Mouse (Mus musculus) forebrain, embryonic 10.5 days (tissue): ENCODE results near the gene Ctsg. TPM values are rescaled to one million over a fixed set of nuclear protein-coding genes. Genes with fewer than 3 reads are reported as not detected.
"Not testable (repeated sequence)": the region's sequence is repeated elsewhere in the genome, so short reads cannot be mapped to it uniquely, and the experiment has no call there.

Source experiments
- DNase-seq: peaks from one replicate; pipeline ENCODE4 v3.0.0-alpha.2; 2017; ENCODE audit warnings: low spot score; ENCODE audit errors: extremely low spot score
- H3K27ac ChIP-seq: fragments of 300-500 bp; sonication (generic); 2 replicates; pipeline ENCODE4 v1.5.1; 2016; ENCODE audit warnings: mild to moderate bottlenecking
- H3K27me3 ChIP-seq: fragments of 300-500 bp; sonication (generic); 2 replicates; pipeline ENCODE4 v1.6.1; 2016; ENCODE audit warnings: mild to moderate bottlenecking; ENCODE audit not compliant: poor library complexity, severe bottlenecking
- H3K36me3 ChIP-seq: fragments of 300-500 bp; sonication (generic); replicated peaks from 2 replicates; pipeline ENCODE4 v1.6.1; 2016; ENCODE audit warnings: mild to moderate bottlenecking, moderate library complexity
- H3K4me1 ChIP-seq: fragments of 300-500 bp; sonication (generic); 2 replicates; pipeline ENCODE4 v1.6.1; 2016
- H3K4me3 ChIP-seq: fragments of 300-500 bp; sonication (generic); 2 replicates; pipeline ENCODE4 v1.5.1; 2016; ENCODE audit warnings: mild to moderate bottlenecking, moderate library complexity
- H3K9me3 ChIP-seq: fragments of 300-500 bp; sonication (generic); 2 replicates; pipeline ENCODE4 v1.6.1; 2016; ENCODE audit warnings: mild to moderate bottlenecking, moderate library complexity
- WGBS: fragments of 180-500 bp; shearing (Covaris S2); methylation state at CpG from one replicate; pipeline ENCODE4 v1.1.7; 2016; 5-methylcytosine and 5-hydroxymethylcytosine counted together
- polyA plus RNA-seq: library from polyadenylated mRNA; unstranded; fragments of >200 nt; fragmentation: Nextera tagmentation; extraction: Ambion mirVana; gene quantifications from 2 replicates; pipeline ENCODE4 v1.2.1, GENCODE M21; 2016

The Ctsg gene
- 0.29 TPM in 1 of 2 replicates, not detected in the other for polyA plus RNA-seq

- no peak for DNase-seq
- Histone ChIP-seq H3K4me3 (no peak within 1 kb of the TSS), H3K9me3 (no peaks in the 10 kb centered on the region), H3K27me3 (no peaks in the 10 kb centered on the region), H3K27ac (no peak within 1 kb of the TSS), H3K4me1 (no peaks in the 10 kb centered on the region), H3K36me3 (no peaks in the 10 kb centered on the region)
- 89% methylated on average over 10 of the region's 10 CpGs for WGBS
Observed at GRCm38 (mm10) chr14:56102386-56102785, at the start of gene Ctsg. Ctsg (minus strand) TSS chr14:56102574.

- H3K27me3 ChIP-seq, DNase-seq, H3K4me1 ChIP-seq, H3K9me3 ChIP-seq, H3K36me3 ChIP-seq, H3K4me3 ChIP-seq, H3K27ac ChIP-seq: not testable (repeated sequence)
- 81% methylated on average over 1 of the region's 1 CpGs for WGBS
Observed at GRCm38 (mm10) chr14:56133675-56134074, 31.3 kb upstream of the Ctsg start.

- WGBS = 78% methylated on average over 2 of the region's 2 CpGs
- not testable (repeated sequence) for H3K27ac ChIP-seq, H3K4me3 ChIP-seq, H3K36me3 ChIP-seq, H3K9me3 ChIP-seq, H3K27me3 ChIP-seq, DNase-seq, H3K4me1 ChIP-seq
Observed at GRCm38 (mm10) chr14:56132508-56132907, 30.1 kb upstream of the Ctsg start, which contains the start of gene Gzmd. Gzmd (minus strand) TSS chr14:56132608.

- 47% methylated on average over 3 of the region's 3 CpGs for WGBS
- no peaks in the 10 kb centered on the region for H3K4me1 ChIP-seq
- no peak for DNase-seq
- no peaks in the 10 kb centered on the region for H3K9me3 ChIP-seq
- no peak overlapping the region for H3K27ac ChIP-seq
- no peak overlapping the region for H3K4me3 ChIP-seq
- no peaks in the 10 kb centered on the region for H3K27me3 ChIP-seq
- no peaks in the 10 kb centered on the region for H3K36me3 ChIP-seq
Observed at GRCm38 (mm10) chr14:56128341-56128740, 26.0 kb upstream of the Ctsg start.

GRCm38 (mm10) chr14:56123516-56123915, 21.1 kb upstream of the Ctsg start:
- Histone ChIP-seq H3K27ac (no peak overlapping the region), H3K4me3 (no peak overlapping the region), H3K9me3 (no peaks in the 10 kb centered on the region), H3K36me3 (no peaks in the 10 kb centered on the region), H3K27me3 (no peaks in the 10 kb centered on the region), H3K4me1 (no peaks in the 10 kb centered on the region)
- 86% methylated on average over 3 of the region's 3 CpGs for WGBS
- DNase-seq = no peak

GRCm38 (mm10) chr14:56120525-56120924, 18.2 kb upstream of the Ctsg start, which contains the start of gene Gzme:
Gzme (minus strand) TSS chr14:56120625.
- Histone ChIP-seq H3K9me3 (no peaks in the 10 kb centered on the region), H3K4me3 (no peak within 1 kb of the TSS), H3K4me1 (peaks cover 6% of the 10 kb centered on the region), H3K27me3 (no peaks in the 10 kb centered on the region), H3K36me3 (no peaks in the 10 kb centered on the region), H3K27ac (no peak within 1 kb of the TSS)
- DNase-seq = no peak

- WGBS = 91% methylated on average over 33 of the region's 33 CpGs
- not testable (repeated sequence) for H3K4me3 ChIP-seq, H3K27me3 ChIP-seq
Observed at GRCm38 (mm10) chr14:56115531-56116310, 13.3 kb upstream of the Ctsg start.

GRCm38 (mm10) chr14:56105447-56106180, 3.2 kb upstream of the Ctsg start:
- Histone ChIP-seq H3K36me3 (no peaks in the 10 kb centered on the region), H3K9me3 (no peaks in the 10 kb centered on the region), H3K27ac (no peak overlapping the region), H3K4me1 (no peaks in the 10 kb centered on the region), H3K4me3 (no peak overlapping the region), H3K27me3 (no peaks in the 10 kb centered on the region)
- WGBS = 85% methylated on average over 13 of the region's 13 CpGs
- DNase-seq = no peak

More at GRCm38 (mm10) chr14:56115531-56116310, 13.3 kb upstream of the Ctsg start:
- not testable (repeated sequence) for DNase-seq, H3K27ac ChIP-seq, H3K36me3 ChIP-seq, H3K4me1 ChIP-seq, H3K9me3 ChIP-seq

GRCm38 (mm10) chr14:56105016-56105415, 2.6 kb upstream of the Ctsg start:
- Histone ChIP-seq H3K27ac (no peak overlapping the region), H3K36me3 (no peaks in the 10 kb centered on the region), H3K9me3 (no peaks in the 10 kb centered on the region), H3K27me3 (no peaks in the 10 kb centered on the region), H3K4me1 (no peaks in the 10 kb centered on the region), H3K4me3 (no peak overlapping the region)
- 94% methylated on average over 5 of the region's 5 CpGs for WGBS
- DNase-seq = no peak

- DNase-seq = no peak
- no peak overlapping the region for H3K4me3 ChIP-seq
- H3K36me3 ChIP-seq = no peaks in the 10 kb centered on the region
- H3K27me3 ChIP-seq = no peaks in the 10 kb centered on the region
- 78% methylated on average over 3 of the region's 3 CpGs for WGBS
- H3K27ac ChIP-seq = no peak overlapping the region
- H3K4me1 ChIP-seq = no peaks in the 10 kb centered on the region
- H3K9me3 ChIP-seq = no peaks in the 10 kb centered on the region
Observed at GRCm38 (mm10) chr14:56103452-56103851, 1.1 kb upstream of the Ctsg start.

- WGBS = 79% methylated on average over 4 of the region's 4 CpGs
- Histone ChIP-seq H3K36me3 (no peaks in the 10 kb centered on the region), H3K27ac (no peak overlapping the region), H3K27me3 (no peaks in the 10 kb centered on the region), H3K9me3 (no peaks in the 10 kb centered on the region), H3K4me3 (no peak overlapping the region), H3K4me1 (no peaks in the 10 kb centered on the region)
- no peak for DNase-seq
Observed at GRCm38 (mm10) chr14:56098940-56099339, 3.4 kb downstream of the Ctsg start.

GRCm38 (mm10) chr14:56097597-56097996, 4.8 kb downstream of the Ctsg start:
- H3K4me1 ChIP-seq = no peaks in the 10 kb centered on the region
- H3K9me3 ChIP-seq = no peaks in the 10 kb centered on the region
- no peak for DNase-seq
- no peak overlapping the region for H3K27ac ChIP-seq
- no peaks in the 10 kb centered on the region for H3K27me3 ChIP-seq
- WGBS = 86% methylated on average over 1 of the region's 1 CpGs
- no peak overlapping the region for H3K4me3 ChIP-seq
- H3K36me3 ChIP-seq = no peaks in the 10 kb centered on the region

- Histone ChIP-seq H3K4me3 (no peak overlapping the region), H3K9me3 (no peaks in the 10 kb centered on the region), H3K4me1 (no peaks in the 10 kb centered on the region), H3K27ac (no peak overlapping the region), H3K27me3 (no peaks in the 10 kb centered on the region), H3K36me3 (no peaks in the 10 kb centered on the region)
- WGBS = 77% methylated on average over 2 of the region's 2 CpGs
- DNase-seq = no peak
Observed at GRCm38 (mm10) chr14:56093353-56093752, 9.0 kb downstream of the Ctsg start.
